Mouse (Mus musculus): ENCODE data around the gene Rtbdn. TPM values are rescaled to one million over a fixed set of nuclear protein-coding genes. Genes with fewer than 3 reads are reported as not detected.

Gene Rtbdn
- polyA plus RNA-seq, 1 experiment from 2014 or later = 0.15 TPM

GRCm38 (mm10) chr8:84985684-84986378 lies 39.0 kb downstream of the Rtbdn start:
- DNase-seq (ENCODE audit: low spot score, missing footprints) (peak; percentile 97), ATAC-seq (ENCODE audit: low FRiP score) (peak; percentile 20)
- Histone ChIP-seq H3K9ac (ENCODE audit: low read length) (peak overlapping the region; percentile 64), H3K27ac (ENCODE audit: low read depth, low read length) (no peak overlapping the region), H3K4me3 (ENCODE audit: low read depth, low read length) (peak overlapping the region; percentile 44), H3K4me2 (peak overlapping the region; percentile 95), H3K36me3 (ENCODE audit: control insufficient read depth, insufficient read depth, low read length) (no peaks in the 10 kb centered on the region), H3K9me3 (ENCODE audit: control insufficient read depth, low read length) (no peaks in the 10 kb centered on the region), H3K27me3 (ENCODE audit: control insufficient read depth, insufficient read depth, low read length) (peaks cover 11% of the 10 kb centered on the region), H3K4me1 (ENCODE audit: control insufficient read depth, insufficient read depth, low read length) (peaks cover 25% of the 10 kb centered on the region)
- under 1% methylated on average over 53 of the region's 53 CpGs for WGBS

DNA sequence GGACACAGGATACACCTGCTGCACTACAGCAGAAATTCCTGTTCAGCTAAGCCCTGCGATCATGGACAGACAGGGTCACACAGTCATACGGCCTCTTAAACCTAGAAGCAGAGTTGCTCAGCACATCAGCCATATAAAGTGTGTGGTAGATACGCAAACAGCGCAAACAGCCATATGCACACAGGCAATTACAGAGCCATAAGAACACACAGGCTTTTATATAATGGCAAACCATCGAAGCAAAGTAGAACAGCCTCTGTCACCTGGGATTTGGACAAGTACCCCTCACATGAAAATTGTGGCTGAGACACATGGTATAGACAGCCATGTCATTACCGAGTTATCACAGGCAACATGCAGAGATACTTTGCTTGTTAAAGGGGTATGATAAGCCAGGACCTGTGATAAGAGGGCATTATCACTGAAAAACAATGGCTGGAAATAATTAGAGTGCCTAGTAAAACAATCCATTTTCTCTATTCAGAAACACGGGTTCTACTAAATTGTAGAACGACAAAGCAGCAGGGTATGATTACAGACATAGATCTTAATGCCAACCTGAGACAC lies 39.7 kb downstream of the Rtbdn start:
- Histone ChIP-seq H3K9me3 (ENCODE audit: control insufficient read depth, low read length) (no peaks in the 10 kb centered on the region), H3K27ac (ENCODE audit: low read depth, low read length) (no peak overlapping the region), H3K4me1 (ENCODE audit: control insufficient read depth, insufficient read depth, low read length) (peaks cover 25% of the 10 kb centered on the region), H3K9ac (ENCODE audit: low read length) (no peak overlapping the region; the same call in 1 of the 2 replicates), H3K27me3 (ENCODE audit: control insufficient read depth, insufficient read depth, low read length) (peaks cover 8% of the 10 kb centered on the region), H3K4me2 (peak overlapping the region; percentile 95), H3K36me3 (ENCODE audit: control insufficient read depth, insufficient read depth, low read length) (no peaks in the 10 kb centered on the region), H3K4me3 (ENCODE audit: low read depth, low read length) (peak overlapping the region; percentile 44; the same call in 1 of the 2 replicates)
- ATAC-seq (ENCODE audit: low FRiP score) = no peak
- 44% methylated on average over 8 of the region's 8 CpGs for WGBS
- DNase-seq (ENCODE audit: low spot score, missing footprints) = no peak

- peak; percentile 61 for DNase-seq (ENCODE audit: low spot score, missing footprints)
- WGBS = 81% methylated on average over 5 of the region's 5 CpGs
- H3K27ac ChIP-seq (ENCODE audit: low read depth, low read length) = no peak overlapping the region
- H3K9ac ChIP-seq (ENCODE audit: low read length) = no peak overlapping the region
- no peaks in the 10 kb centered on the region for H3K36me3 ChIP-seq (ENCODE audit: control insufficient read depth, insufficient read depth, low read length)
- no peak for ATAC-seq (ENCODE audit: low FRiP score)
- H3K4me3 ChIP-seq (ENCODE audit: low read depth, low read length) = no peak overlapping the region
- H3K4me2 ChIP-seq = no peak overlapping the region
- H3K9me3 ChIP-seq (ENCODE audit: control insufficient read depth, low read length) = no peaks in the 10 kb centered on the region
- peaks cover 25% of the 10 kb centered on the region for H3K4me1 ChIP-seq (ENCODE audit: control insufficient read depth, insufficient read depth, low read length)
- peaks cover 8% of the 10 kb centered on the region for H3K27me3 ChIP-seq (ENCODE audit: control insufficient read depth, insufficient read depth, low read length)
Observed at GRCm38 (mm10) chr8:84987388-84987787, 40.6 kb downstream of the Rtbdn start.

DNA sequence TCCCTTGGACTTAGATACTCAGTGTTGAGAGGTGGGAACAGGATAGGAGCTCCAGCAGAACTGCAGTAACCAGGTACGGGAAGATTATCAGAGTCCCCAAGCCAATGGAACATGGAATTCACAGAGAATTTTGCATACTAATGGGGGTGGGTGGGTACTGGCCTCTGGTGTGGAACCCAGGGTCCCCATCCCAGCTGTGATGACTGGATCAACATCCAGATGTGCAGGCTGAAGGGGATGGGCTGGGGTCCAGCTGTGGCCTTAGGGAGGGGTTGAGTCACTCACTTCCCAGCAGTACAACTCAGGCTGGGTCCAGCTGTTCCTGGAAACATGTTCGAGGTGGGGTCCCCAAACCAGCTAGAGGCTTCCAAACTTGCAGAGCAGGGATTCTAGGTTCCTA lies 41.1 kb downstream of the Rtbdn start:
- Histone ChIP-seq H3K9ac (ENCODE audit: low read length) (no peak overlapping the region), H3K9me3 (ENCODE audit: control insufficient read depth, low read length) (no peaks in the 10 kb centered on the region), H3K27ac (ENCODE audit: low read depth, low read length) (no peak overlapping the region), H3K27me3 (ENCODE audit: control insufficient read depth, insufficient read depth, low read length) (peaks cover 8% of the 10 kb centered on the region), H3K4me1 (ENCODE audit: control insufficient read depth, insufficient read depth, low read length) (peaks cover 25% of the 10 kb centered on the region), H3K36me3 (ENCODE audit: control insufficient read depth, insufficient read depth, low read length) (no peaks in the 10 kb centered on the region), H3K4me3 (ENCODE audit: low read depth, low read length) (no peak overlapping the region), H3K4me2 (no peak overlapping the region)
- peak; percentile 65 for DNase-seq (ENCODE audit: low spot score, missing footprints)
- ATAC-seq (ENCODE audit: low FRiP score) = no peak
- 86% methylated on average over 2 of the region's 2 CpGs for WGBS

GRCm38 (mm10) chr8:84989311-84989731 lies 42.5 kb downstream of the Rtbdn start:
- H3K9me3 ChIP-seq (ENCODE audit: control insufficient read depth, low read length) = no peaks in the 10 kb centered on the region
- no peak overlapping the region; the same call in 1 of the 2 replicates for H3K4me3 ChIP-seq (ENCODE audit: low read depth, low read length)
- no peak overlapping the region for H3K27ac ChIP-seq (ENCODE audit: low read depth, low read length)
- H3K4me2 ChIP-seq = peak overlapping the region; percentile 97; the same call in 1 of the 2 replicates
- 0 out of 2 replicates have a peak overlapping the region, but pooled peaks have one; percentile 9 for H3K9ac ChIP-seq (ENCODE audit: low read length)
- ATAC-seq (ENCODE audit: low FRiP score) = no peak
- WGBS = 16% methylated on average over 15 of the region's 15 CpGs
- H3K36me3 ChIP-seq (ENCODE audit: control insufficient read depth, insufficient read depth, low read length) = no peaks in the 10 kb centered on the region
- DNase-seq (ENCODE audit: low spot score, missing footprints) = peak; percentile 85
- H3K4me1 ChIP-seq (ENCODE audit: control insufficient read depth, insufficient read depth, low read length) = peaks cover 25% of the 10 kb centered on the region
- peaks cover 8% of the 10 kb centered on the region for H3K27me3 ChIP-seq (ENCODE audit: control insufficient read depth, insufficient read depth, low read length)

DNA sequence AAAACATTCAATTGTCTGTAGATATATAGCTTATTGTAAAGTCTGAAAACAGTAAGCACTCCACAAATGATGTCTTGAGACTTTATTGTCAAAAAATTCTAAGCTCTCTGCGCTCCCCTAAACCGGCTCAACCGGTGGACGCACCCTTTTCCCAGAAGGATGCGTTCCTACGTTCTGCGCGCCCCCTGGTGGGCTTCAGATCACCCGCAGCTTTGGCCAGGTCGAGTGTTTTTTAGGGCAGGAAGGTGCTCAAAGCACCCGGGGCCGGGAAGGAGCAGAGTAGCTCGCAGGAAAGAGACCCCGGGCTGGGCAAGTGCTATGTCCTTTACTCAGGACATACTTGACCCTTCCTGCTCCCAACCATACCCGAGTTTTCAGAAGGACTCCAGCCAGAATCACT lies 43.0 kb downstream of the Rtbdn start:
- Histone ChIP-seq H3K27ac (ENCODE audit: low read depth, low read length) (no peak overlapping the region), H3K4me2 (peak overlapping the region; percentile 97), H3K27me3 (ENCODE audit: control insufficient read depth, insufficient read depth, low read length) (peaks cover 8% of the 10 kb centered on the region), H3K36me3 (ENCODE audit: control insufficient read depth, insufficient read depth, low read length) (no peaks in the 10 kb centered on the region), H3K9me3 (ENCODE audit: control insufficient read depth, low read length) (no peaks in the 10 kb centered on the region), H3K4me3 (ENCODE audit: low read depth, low read length) (peak overlapping the region; percentile 51), H3K9ac (ENCODE audit: low read length) (peak overlapping the region; percentile 66), H3K4me1 (ENCODE audit: control insufficient read depth, insufficient read depth, low read length) (peaks cover 22% of the 10 kb centered on the region)
- ATAC-seq (ENCODE audit: low FRiP score) = peak; percentile 70
- WGBS = under 1% methylated on average over 15 of the region's 15 CpGs
- DNase-seq (ENCODE audit: low spot score, missing footprints) = peak; percentile 98

GRCm38 (mm10) chr8:84990349-84990748 lies 43.6 kb downstream of the Rtbdn start, which contains the start of gene Hook2:
TSS of gene Hook2 (plus strand) at chr8:84990603.
- peak within 1 kb of the TSS; percentile 51 for H3K4me3 ChIP-seq (ENCODE audit: low read depth, low read length)

DNA sequence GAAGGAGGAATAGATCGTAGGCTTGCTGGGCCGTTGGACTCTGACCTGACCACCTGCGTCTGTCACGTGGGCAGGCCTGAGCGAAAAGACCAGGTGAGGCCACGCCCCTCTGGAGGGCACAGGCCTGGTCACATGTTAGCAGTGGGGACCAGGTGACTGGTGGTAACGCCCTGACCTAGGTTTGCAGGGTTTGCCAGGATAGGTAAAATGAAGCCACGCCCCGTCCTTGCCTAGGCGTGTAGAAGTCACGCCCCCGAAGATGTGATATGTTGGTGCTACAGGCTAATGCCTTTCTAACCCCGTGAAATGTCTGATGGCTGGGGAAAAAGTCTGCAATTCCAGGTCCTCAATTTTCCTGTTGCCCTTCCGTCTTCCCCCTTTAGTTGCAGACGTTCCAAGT lies 44.0 kb downstream of the Rtbdn start:
- 2% methylated on average over 15 of the region's 15 CpGs for WGBS
- peaks cover 11% of the 10 kb centered on the region for H3K27me3 ChIP-seq (ENCODE audit: control insufficient read depth, insufficient read depth, low read length)
- H3K27ac ChIP-seq (ENCODE audit: low read depth, low read length) = no peak overlapping the region
- H3K36me3 ChIP-seq (ENCODE audit: control insufficient read depth, insufficient read depth, low read length) = no peaks in the 10 kb centered on the region
- ATAC-seq (ENCODE audit: low FRiP score) (peak; percentile 60), DNase-seq (ENCODE audit: low spot score, missing footprints) (peak; percentile 88)
- H3K4me3 ChIP-seq (ENCODE audit: low read depth, low read length) = peak overlapping the region; percentile 51
- no peaks in the 10 kb centered on the region for H3K9me3 ChIP-seq (ENCODE audit: control insufficient read depth, low read length)
- peaks cover 14% of the 10 kb centered on the region for H3K4me1 ChIP-seq (ENCODE audit: control insufficient read depth, insufficient read depth, low read length)
- peak overlapping the region; percentile 67 for H3K9ac ChIP-seq (ENCODE audit: low read length)
- peak overlapping the region; percentile 97 for H3K4me2 ChIP-seq

More at GRCm38 (mm10) chr8:84990349-84990748, 43.6 kb downstream of the Rtbdn start, which contains the start of gene Hook2:
- under 1% methylated on average over 27 of the region's 28 CpGs for WGBS
- Histone ChIP-seq H3K27ac (ENCODE audit: low read depth, low read length) (no peak within 1 kb of the TSS), H3K36me3 (ENCODE audit: control insufficient read depth, insufficient read depth, low read length) (no peaks in the 10 kb centered on the region), H3K9me3 (ENCODE audit: control insufficient read depth, low read length) (no peaks in the 10 kb centered on the region), H3K4me2 (peak within 1 kb of the TSS; percentile 97), H3K27me3 (ENCODE audit: control insufficient read depth, insufficient read depth, low read length) (peaks cover 10% of the 10 kb centered on the region), H3K9ac (ENCODE audit: low read length) (peak within 1 kb of the TSS; percentile 67), H3K4me1 (ENCODE audit: control insufficient read depth, insufficient read depth, low read length) (peaks cover 16% of the 10 kb centered on the region)
- ATAC-seq (ENCODE audit: low FRiP score) (peak; percentile 95), DNase-seq (ENCODE audit: low spot score, missing footprints) (peak; percentile 100)

DNA sequence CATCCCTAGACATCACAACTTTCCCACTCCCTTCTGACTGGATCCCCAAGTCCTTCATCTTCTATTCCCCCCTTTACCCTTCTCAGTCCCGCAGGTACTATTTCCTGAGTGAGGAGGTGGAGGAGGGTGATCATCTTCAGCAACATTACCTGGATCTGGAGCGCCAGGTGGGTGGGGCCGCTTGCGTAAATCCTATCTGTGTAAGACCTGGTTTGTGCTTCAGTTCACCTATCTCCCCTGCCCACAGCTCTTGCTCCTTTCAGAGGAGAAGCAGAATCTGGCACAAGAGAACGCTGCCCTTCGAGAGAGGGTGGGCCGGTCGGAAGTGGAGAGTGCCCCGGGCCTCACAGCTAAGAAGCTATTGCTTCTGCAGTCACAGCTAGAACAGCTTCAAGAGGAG lies 47.6 kb downstream of the Rtbdn start:
- H3K27ac ChIP-seq (ENCODE audit: low read depth, low read length) = no peak overlapping the region
- no peak overlapping the region for H3K9ac ChIP-seq (ENCODE audit: low read length)
- no peaks in the 10 kb centered on the region for H3K9me3 ChIP-seq (ENCODE audit: control insufficient read depth, low read length)
- peaks cover 14% of the 10 kb centered on the region for H3K4me1 ChIP-seq (ENCODE audit: control insufficient read depth, insufficient read depth, low read length)
- ATAC-seq (ENCODE audit: low FRiP score) (no peak), DNase-seq (ENCODE audit: low spot score, missing footprints) (peak; percentile 57)
- H3K4me3 ChIP-seq (ENCODE audit: low read depth, low read length) = no peak overlapping the region
- WGBS = 93% methylated on average over 9 of the region's 9 CpGs
- no peaks in the 10 kb centered on the region for H3K36me3 ChIP-seq (ENCODE audit: control insufficient read depth, insufficient read depth, low read length)
- 0 out of 2 replicates have a peak, but pooled peaks cover 4% of the 10 kb centered on the region for H3K27me3 ChIP-seq (ENCODE audit: control insufficient read depth, insufficient read depth, low read length)
- H3K4me2 ChIP-seq = no peak overlapping the region
